Mouse (Mus musculus): ENCODE measurements around the gene Clp1.

DNA sequence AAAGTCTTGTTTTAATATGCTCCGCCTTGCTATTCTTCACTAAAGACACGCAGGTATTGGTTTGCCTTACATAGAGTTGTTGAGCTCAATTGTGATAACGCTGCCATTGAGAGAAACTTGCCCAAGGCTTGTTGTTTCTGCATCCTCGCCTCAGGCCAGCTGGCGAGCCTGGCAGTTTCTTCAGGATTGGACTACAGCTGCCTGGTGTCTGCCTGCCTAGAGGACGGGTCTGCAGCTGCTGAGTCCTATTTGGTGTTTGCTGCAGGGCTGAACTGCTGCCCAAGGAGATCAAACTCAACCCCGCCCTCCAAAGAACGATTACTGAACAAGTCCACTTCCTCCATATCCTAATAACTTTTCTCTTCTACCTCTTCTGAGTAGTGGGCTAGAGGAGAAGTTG is 33.6 kb upstream of the Clp1 start:
- TF ChIP-seq POLR2A (IDR thresholded peaks at IDR 0.05; ENCODE audit: low read depth, low read length) (no peak), CTCF (IDR thresholded peaks at IDR 0.05; ENCODE audit: extremely low read depth, insufficient read length, insufficient replicate concordance, low read depth, low read length) (no peak)
